Mouse (Mus musculus) bone marrow, adult 2 months (tissue): ENCODE measurements around the gene Gm9821.

Experiments used
- CTCF ChIP-seq: fragments of 200-500 bp; IDR thresholded peaks from 2 replicates; pipeline ENCODE4 v1.5.1; 2011; ENCODE audit warnings: low read length, control low read depth; ENCODE audit not compliant: control insufficient read depth, insufficient read depth
- POLR2A ChIP-seq: fragments of 200-500 bp; IDR thresholded peaks from 2 replicates; pipeline ENCODE4 v1.6.1; 2011; ENCODE audit warnings: low read depth, mild to moderate bottlenecking, control low read depth, low read length, borderline replicate concordance; ENCODE audit not compliant: control insufficient read depth

- TF ChIP-seq POLR2A (no peak), CTCF (no peak)
Measured at GRCm38 (mm10) chr2:91946836-91947235, 1.3 kb downstream of the Gm9821 start.
